In the genomic region with DNA sequence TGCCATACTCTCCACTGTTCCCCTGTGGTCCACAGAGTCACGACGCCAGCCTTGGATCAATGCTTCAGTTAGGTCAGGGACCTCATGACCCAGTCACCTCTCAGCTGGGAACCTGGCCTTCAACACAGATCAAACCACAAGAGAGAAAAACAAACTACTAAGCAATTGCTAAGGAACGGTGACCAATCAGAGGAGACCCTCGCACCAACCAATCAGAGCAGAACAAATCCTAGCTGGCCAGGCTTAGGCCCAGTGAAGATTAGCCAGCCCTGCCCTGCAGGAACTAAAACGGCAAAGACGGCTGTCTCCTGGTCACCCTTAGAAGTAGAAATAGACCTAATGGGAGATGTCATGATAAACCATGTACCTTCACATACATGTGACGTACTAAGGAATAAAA, we compare ENCODE assay signal across 8 mouse cellular contexts. TPM values are rescaled to one million over a fixed set of nuclear protein-coding genes. Genes with fewer than 3 reads are reported as not detected.
DNase-seq lines count a peak whose midpoint lies in the region; ATAC-seq lines count a peak whose summit lies in the region.

No protein-coding gene starts in this region.

- peak; percentile 29 for DNase-seq in left cerebral cortex, adult 11 months (ENCODE audit: low spot score)
- no peak for DNase-seq in left cerebral cortex, postnatal 10 days (ENCODE audit: extremely low spot score in 1 of 2, low spot score in 2 of 2)
- peak; percentile 40 for DNase-seq in hindbrain, embryonic 10.5 days (ENCODE audit: low spot score)
- peak; percentile 40 for DNase-seq in layer of hippocampus, adult 9-11 months
- peak; percentile 92 for DNase-seq in midbrain, embryonic 11.5 days (ENCODE audit: low spot score, missing footprints)
- DNase-seq in spleen, postnatal 4 days (ENCODE audit: low spot score in 2 of 2), result no peak
- DNase-seq in urinary bladder, postnatal 10 days (ENCODE audit: low spot score), result no peak

- intact Hi-C loops in left cerebral cortex, postnatal 10 days (cut with DNase I), result loop anchor here (5.0 kb wide), 1 partner anchor 89 kb away; no protein-coding TSS in a partner anchor

- H3K27me3 ChIP-seq in embryonic facial prominence, embryonic 13.5 days, result no peaks in the 10 kb centered on the region
- H3K27me3 ChIP-seq in hindbrain, embryonic 10.5 days (ENCODE audit: insufficient read depth, poor library complexity, severe bottlenecking), result no peaks in the 10 kb centered on the region
- no peaks in the 10 kb centered on the region for H3K27me3 ChIP-seq in midbrain, embryonic 11.5 days (ENCODE audit: control insufficient read depth, insufficient read depth, low read length)

- ATAC-seq in embryonic facial prominence, embryonic 13.5 days (ENCODE audit: insufficient number of reproducible peaks, insufficient read depth, low FRiP score, low TSS enrichment, low read depth), result peak; percentile 22; the same call in 1 of the 2 replicates
- ATAC-seq in midbrain, embryonic 11.5 days (ENCODE audit: low FRiP score), result peak; percentile 82

- 0 out of 2 replicates have a peak overlapping the region, but pooled peaks have one; percentile 32 for H3K9ac ChIP-seq in embryonic facial prominence, embryonic 13.5 days
- no peak overlapping the region for H3K9ac ChIP-seq in midbrain, embryonic 11.5 days (ENCODE audit: low read length)

- H3K4me3 ChIP-seq in embryonic facial prominence, embryonic 13.5 days, result 0 out of 2 replicates have a peak overlapping the region, but pooled peaks have one; percentile 8
- H3K4me3 ChIP-seq in hindbrain, embryonic 10.5 days, result 0 out of 2 replicates have a peak overlapping the region, but pooled peaks have one; percentile 14
- no peak overlapping the region for H3K4me3 ChIP-seq in midbrain, embryonic 11.5 days (ENCODE audit: low read depth, low read length)

- peak overlapping the region; percentile 42 for H3K4me2 ChIP-seq in embryonic facial prominence, embryonic 13.5 days
- no peak overlapping the region; the same call in 1 of the 2 replicates for H3K4me2 ChIP-seq in midbrain, embryonic 11.5 days

- 51% methylated on average over 7 of the region's 7 CpGs for WGBS in embryonic facial prominence, embryonic 13.5 days
- 48% methylated on average over 7 of the region's 7 CpGs for WGBS in hindbrain, embryonic 10.5 days
- 17% methylated on average over 7 of the region's 7 CpGs for WGBS in midbrain, embryonic 11.5 days

- H3K9me3 ChIP-seq in embryonic facial prominence, embryonic 13.5 days, result no peaks in the 10 kb centered on the region
- no peaks in the 10 kb centered on the region for H3K9me3 ChIP-seq in hindbrain, embryonic 10.5 days
- H3K9me3 ChIP-seq in midbrain, embryonic 11.5 days (ENCODE audit: control insufficient read depth, low read length), result no peaks in the 10 kb centered on the region

- H3K4me1 ChIP-seq in embryonic facial prominence, embryonic 13.5 days, result peaks cover 12% of the 10 kb centered on the region; the same call in 1 of the 2 replicates
- peaks cover 35% of the 10 kb centered on the region for H3K4me1 ChIP-seq in hindbrain, embryonic 10.5 days (replicated peaks)
- H3K4me1 ChIP-seq in midbrain, embryonic 11.5 days (ENCODE audit: control insufficient read depth, insufficient read depth, low read length), result peaks cover 33% of the 10 kb centered on the region

- peaks cover 24% of the 10 kb centered on the region for H3K36me3 ChIP-seq in embryonic facial prominence, embryonic 13.5 days
- H3K36me3 ChIP-seq in hindbrain, embryonic 10.5 days, result peaks cover 25% of the 10 kb centered on the region
- H3K36me3 ChIP-seq in midbrain, embryonic 11.5 days (ENCODE audit: control insufficient read depth, insufficient read depth, low read length), result no peaks in the 10 kb centered on the region

- H3K27ac ChIP-seq in embryonic facial prominence, embryonic 13.5 days, result no peak overlapping the region
- H3K27ac ChIP-seq in hindbrain, embryonic 10.5 days, result peak overlapping the region; percentile 14; the same call in 1 of the 2 replicates
- H3K27ac ChIP-seq in midbrain, embryonic 11.5 days (ENCODE audit: low read depth, low read length), result no peak overlapping the region

RNA-seq across cellular contexts. Expression of a gene that starts 9.1 kb away (rescaled TPM):
- total RNA-seq in left cerebral cortex, postnatal 10 days (2021), result 10 to 100 TPM; 10.4 to 10.5 TPM
- polyA plus RNA-seq in embryonic facial prominence, embryonic 13.5 days (2015; fragmentation: Nextera tagmentation; extraction: Ambion mirVana), result 52.3 and 54.6 TPM in 2 replicates
- polyA plus RNA-seq in hindbrain, embryonic 10.5 days (2016; fragmentation: Nextera tagmentation; extraction: Ambion mirVana), result 56.7 and 58.1 TPM in 2 replicates
- polyA plus RNA-seq in midbrain, embryonic 11.5 days (2014; fragmentation: Nextera tagmentation; extraction: Ambion mirVana), result 46.8 and 47.6 TPM in 2 replicates

RNA-seq across cellular contexts. Expression of a gene that starts 46.5 kb away (rescaled TPM):
- total RNA-seq in left cerebral cortex, postnatal 10 days (2021), result 10 to 100 TPM; 16.6 to 18.0 TPM
- 16.5 and 17.5 TPM in 2 replicates for polyA plus RNA-seq in embryonic facial prominence, embryonic 13.5 days (2015; fragmentation: Nextera tagmentation; extraction: Ambion mirVana)
- polyA plus RNA-seq in hindbrain, embryonic 10.5 days (2016; fragmentation: Nextera tagmentation; extraction: Ambion mirVana), result 26.7 and 30.0 TPM in 2 replicates
- polyA plus RNA-seq in midbrain, embryonic 11.5 days (2014; fragmentation: Nextera tagmentation; extraction: Ambion mirVana), result 22.3 and 23.0 TPM in 2 replicates

Comparison
In these comparisons a context has a peak if more than half of its experiments do, and no peak if none do; other contexts are left out.
1. DNase-seq: peak in left cerebral cortex, adult 11 months (single experiment), hindbrain, embryonic 10.5 days (single experiment), layer of hippocampus, adult 9-11 months (single experiment) and midbrain, embryonic 11.5 days (single experiment); none in left cerebral cortex, postnatal 10 days (0 of 2), spleen, postnatal 4 days (0 of 2) and urinary bladder, postnatal 10 days (single experiment).